ENCODE assay signal across 14 mouse cellular contexts in the genomic region with DNA sequence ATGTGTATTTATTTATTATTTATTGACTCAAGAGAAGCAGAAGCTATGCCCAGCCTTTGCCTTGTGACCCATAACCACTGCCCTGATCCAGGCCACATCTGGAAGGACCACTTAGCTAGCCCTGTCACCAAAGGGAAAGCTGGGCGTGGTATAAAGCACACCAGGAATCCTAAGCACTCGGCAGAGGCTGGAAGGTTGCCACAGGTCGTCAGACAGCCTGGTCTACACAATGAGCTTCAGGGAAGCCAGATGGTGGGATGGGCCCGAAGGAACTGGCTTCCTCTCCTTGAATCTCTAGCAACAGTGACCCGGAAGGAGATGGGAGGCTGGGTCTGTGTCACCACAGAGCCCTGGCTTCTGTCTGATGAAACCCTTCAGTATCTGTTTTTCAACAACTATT. TPM values are rescaled to one million over a fixed set of nuclear protein-coding genes. Genes with fewer than 3 reads are reported as not detected.
A peak's percentile ranks its signal among the peaks of the same experiment; 100 is the strongest.
DNase-seq lines count a peak whose midpoint lies in the region; ATAC-seq and TF ChIP-seq lines count a peak whose summit lies in the region.
"Had no signal": no experiment of that assay in that cellular context is flagged by ENCODE, and none has a peak within 500 bp of the region (broad histone marks: within the 10 kb centered on the region; RNA-seq: fewer than 3 reads in every experiment).

No protein-coding gene starts in this region.

- TF ChIP-seq POLR2A in brain, embryonic 14.5 days (IDR thresholded peaks at IDR 0.05; ENCODE audit: borderline replicate concordance, extremely low read depth, insufficient read depth, insufficient read length, poor library complexity, severe bottlenecking), result no peak

- H3K9me3 ChIP-seq in forebrain, embryonic 10.5 days, result no peaks in the 10 kb centered on the region
- H3K9me3 ChIP-seq: G1E; hindbrain, embryonic 15.5 days; neural tube, embryonic 12.5 days had no signal

- peak; percentile 73 for DNase-seq in left cerebral cortex, postnatal 4 days
- no peak for DNase-seq in left cerebral cortex, postnatal 36 days (ENCODE audit: low spot score in 2 of 2)
- DNase-seq in brain, embryonic 14.5 days (ENCODE audit: low read depth), result peak; percentile 18
- peak; percentile 47 for DNase-seq in kidney, adult 18-20 months
- peak; percentile 76 for DNase-seq in lung, postnatal 10 days
- DNase-seq in forebrain, embryonic 10.5 days (ENCODE audit: extremely low spot score, low spot score), result no peak
- DNase-seq in frontal cortex, postnatal 36 days (ENCODE audit: low spot score in 2 of 2), result no peak
- DNase-seq: cerebellum, postnatal 36 days had no signal

- H3K27ac ChIP-seq in forebrain, embryonic 10.5 days, result no peak overlapping the region
- H3K27ac ChIP-seq: hindbrain, embryonic 15.5 days; neural tube, embryonic 12.5 days had no signal

- peaks cover 18% of the 10 kb centered on the region for H3K36me3 ChIP-seq in forebrain, embryonic 10.5 days (replicated peaks)

- H3K4me3 ChIP-seq in forebrain, embryonic 10.5 days, result no peak overlapping the region
- H3K4me3 ChIP-seq: hindbrain, embryonic 15.5 days; neural tube, embryonic 12.5 days had no signal

- H3K27me3 ChIP-seq in forebrain, embryonic 10.5 days (ENCODE audit: poor library complexity, severe bottlenecking), result no peaks in the 10 kb centered on the region
- H3K27me3 ChIP-seq: hindbrain, embryonic 15.5 days; neural tube, embryonic 12.5 days had no signal

- intact Hi-C loops in left cerebral cortex, postnatal 4 days (cut with DNase I), result no loop called here
- intact Hi-C loops in left cerebral cortex, postnatal 36 days (cut with DNase I), result no loop called here

- no peak for ATAC-seq in CD4-positive, CD25-positive, alpha-beta regulatory T cell, adult 4 months

- WGBS in forebrain, embryonic 10.5 days, result 67% methylated on average over 5 of the region's 5 CpGs

- no peak for TF ChIP-seq CTCF in brain, embryonic 14.5 days (IDR thresholded peaks at IDR 0.05; ENCODE audit: borderline replicate concordance, extremely low read depth, insufficient read depth, insufficient read length)

- no peaks in the 10 kb centered on the region for H3K4me1 ChIP-seq in forebrain, embryonic 10.5 days
- H3K4me1 ChIP-seq: hindbrain, embryonic 15.5 days; neural tube, embryonic 12.5 days had no signal

RNA-seq across cellular contexts. Expression of a gene that starts 1.8 kb away (rescaled TPM):
- under 1 TPM in 1 of 2 experiments, not detected in 1; 0.52 TPM for total RNA-seq in left cerebral cortex, postnatal 4 days (2021)
- total RNA-seq in left cerebral cortex, postnatal 36 days (2021), result not detected
- 0.92 and 0.97 TPM in 2 replicates for polyA plus RNA-seq in brain, embryonic 14.5 days (2012; rRNA removed)
- polyA plus RNA-seq in forebrain, embryonic 10.5 days (2016; fragmentation: Nextera tagmentation; extraction: Ambion mirVana), result 0.21 TPM in 1 of 2 replicates, not detected in the other
- under 1 TPM in 1 of 2 experiments, not detected in 1; 0.77 TPM for polyA plus RNA-seq in CD4-positive, CD25-positive, alpha-beta regulatory T cell, adult 4 months (2017; shearing (Covaris generic))
- total RNA-seq: G1E; left cerebral cortex, postnatal 14 days; megakaryocyte, adult 5-6 weeks had no signal
- polyA plus RNA-seq: G1E; hindbrain, embryonic 15.5 days; neural tube, embryonic 12.5 days had no signal

RNA-seq across cellular contexts. Expression of a gene that starts 9.1 kb away (rescaled TPM):
- total RNA-seq in left cerebral cortex, postnatal 4 days (2021), result 10 to 100 TPM in 1 of 2 experiments, 1 to 10 TPM in 1; 8.8 to 10.1 TPM
- 1 to 10 TPM; 7.9 TPM for total RNA-seq in left cerebral cortex, postnatal 36 days (2021)
- 22.3 and 25.7 TPM in 2 replicates for polyA plus RNA-seq in brain, embryonic 14.5 days (2012; rRNA removed)
- 70.0 and 75.7 TPM in 2 replicates for polyA plus RNA-seq in forebrain, embryonic 10.5 days (2016; fragmentation: Nextera tagmentation; extraction: Ambion mirVana)
- 100 to 1,000 TPM; 801 to 968 TPM for polyA plus RNA-seq in CD4-positive, CD25-positive, alpha-beta regulatory T cell, adult 4 months (2017; shearing (Covaris generic))

RNA-seq across cellular contexts. Expression of a gene that starts 19.6 kb away (rescaled TPM):
- 10 to 100 TPM; 68.7 to 78.2 TPM for total RNA-seq in left cerebral cortex, postnatal 4 days (2021)
- total RNA-seq in left cerebral cortex, postnatal 36 days (2021), result 10 to 100 TPM; 20.5 to 30.8 TPM
- 60.8 and 63.9 TPM in 2 replicates for polyA plus RNA-seq in brain, embryonic 14.5 days (2012; rRNA removed)
- 52.1 and 54.2 TPM in 2 replicates for polyA plus RNA-seq in forebrain, embryonic 10.5 days (2016; fragmentation: Nextera tagmentation; extraction: Ambion mirVana)
- 10 to 100 TPM; 12.6 to 20.0 TPM for polyA plus RNA-seq in CD4-positive, CD25-positive, alpha-beta regulatory T cell, adult 4 months (2017; shearing (Covaris generic))

RNA-seq across cellular contexts. Expression of a gene that starts 36.9 kb away (rescaled TPM):
- not detected for total RNA-seq in left cerebral cortex, postnatal 4 days (2021)
- under 1 TPM; 0.57 to 0.84 TPM for total RNA-seq in left cerebral cortex, postnatal 36 days (2021)
- not detected in 2 replicates for polyA plus RNA-seq in brain, embryonic 14.5 days (2012; rRNA removed)
- polyA plus RNA-seq in forebrain, embryonic 10.5 days (2016; fragmentation: Nextera tagmentation; extraction: Ambion mirVana), result 0.18 and 0.22 TPM in 2 replicates
- 1 to 10 TPM; 2.6 to 5.2 TPM for polyA plus RNA-seq in CD4-positive, CD25-positive, alpha-beta regulatory T cell, adult 4 months (2017; shearing (Covaris generic))
- total RNA-seq: G1E; left cerebral cortex, postnatal 14 days had no signal
- polyA plus RNA-seq: G1E; hindbrain, embryonic 15.5 days; neural tube, embryonic 12.5 days had no signal

RNA-seq across cellular contexts. Expression of a gene that starts 47.2 kb away (rescaled TPM):
- 10 to 100 TPM; 47.9 to 49.3 TPM for total RNA-seq in left cerebral cortex, postnatal 4 days (2021)
- 10 to 100 TPM; 38.8 to 49.9 TPM for total RNA-seq in left cerebral cortex, postnatal 36 days (2021)
- polyA plus RNA-seq in brain, embryonic 14.5 days (2012; rRNA removed), result 44.5 and 51.8 TPM in 2 replicates
- polyA plus RNA-seq in forebrain, embryonic 10.5 days (2016; fragmentation: Nextera tagmentation; extraction: Ambion mirVana), result 73.2 and 81.1 TPM in 2 replicates
- polyA plus RNA-seq in CD4-positive, CD25-positive, alpha-beta regulatory T cell, adult 4 months (2017; shearing (Covaris generic)), result 10 to 100 TPM; 12.1 to 12.7 TPM

Comparison
In these comparisons a context has a peak if more than half of its experiments do, and no peak if none do; other contexts are left out.
1. DNase-seq: peak in left cerebral cortex, postnatal 4 days (single experiment), brain, embryonic 14.5 days (single experiment), kidney, adult 18-20 months (single experiment) and lung, postnatal 10 days (single experiment); none in left cerebral cortex, postnatal 36 days (0 of 2), forebrain, embryonic 10.5 days (single experiment) and frontal cortex, postnatal 36 days (0 of 2).
2. RNA of a gene that starts 9.1 kb away (polyA plus RNA-seq): 801 to 968 TPM in CD4-positive, CD25-positive, alpha-beta regulatory T cell, adult 4 months; 70.0 to 75.7 TPM in forebrain, embryonic 10.5 days and 22.3 to 25.7 TPM in brain, embryonic 14.5 days; every median in the first group is over 10 times any median in the second.